Mouse (Mus musculus) heart, postnatal 0 days (tissue): ENCODE measurements around the gene Ano10. TPM values are rescaled to one million over a fixed set of nuclear protein-coding genes. Genes with fewer than 3 reads are reported as not detected.

ENCODE experiments used
- ATAC-seq: fragments of 200-750 bp; cut with Nextera tagmentation; 2 replicates; pipeline ENCODE4 v1.8.0; 2017; ENCODE audit warnings: low read depth, moderate number of reproducible peaks, moderate library complexity; ENCODE audit not compliant: insufficient read depth
- DNase-seq: peaks from one replicate; pipeline ENCODE4 v3.0.0-alpha.2; 2016; ENCODE audit warnings: low spot score
- H3K27ac ChIP-seq: fragments of 300-500 bp; sonication (generic); 2 replicates; pipeline ENCODE4 v1.5.1; 2014; ENCODE audit warnings: low read depth, mild to moderate bottlenecking
- H3K27me3 ChIP-seq: fragments of 300-500 bp; sonication (generic); 2 replicates; pipeline ENCODE4 v1.6.1; 2014; ENCODE audit warnings: low read length, mixed read lengths; ENCODE audit not compliant: control insufficient read depth, insufficient read depth
- H3K36me3 ChIP-seq: fragments of 300-500 bp; sonication (generic); replicated peaks from 2 replicates; pipeline ENCODE4 v1.6.1; 2014; ENCODE audit warnings: low read length, mixed read lengths; ENCODE audit not compliant: control insufficient read depth, insufficient read depth
- H3K4me1 ChIP-seq: fragments of 300-500 bp; sonication (generic); 2 replicates; pipeline ENCODE4 v1.6.1; 2014; ENCODE audit warnings: antibody characterized with exemption; ENCODE audit not compliant: control insufficient read depth, insufficient read depth
- H3K4me2 ChIP-seq: fragments of 300-500 bp; sonication (generic); 2 replicates; pipeline ENCODE4 v1.6.1; 2014; ENCODE audit warnings: low read depth, mild to moderate bottlenecking, low read length, moderate library complexity
- H3K4me3 ChIP-seq: fragments of 300-500 bp; sonication (generic); 2 replicates; pipeline ENCODE4 v1.5.1; 2014; ENCODE audit warnings: low read depth, low read length
- H3K9ac ChIP-seq: fragments of 300-500 bp; sonication (generic); replicated peaks from 2 replicates; pipeline ENCODE4 v1.6.1; 2014; ENCODE audit warnings: low read depth, low read length, mixed read lengths
- H3K9me3 ChIP-seq: fragments of 300-500 bp; sonication (generic); replicated peaks from 2 replicates; pipeline ENCODE4 v1.6.1; 2016; ENCODE audit warnings: low read length; ENCODE audit not compliant: control insufficient read depth
- CTCF ChIP-seq: IDR thresholded peaks from 2 replicates; pipeline ENCODE4 v1.5.1; 2016; ENCODE audit warnings: antibody characterized with exemption, control low read depth, low read depth
- EP300 ChIP-seq: IDR thresholded peaks from 2 replicates; pipeline ENCODE4 v1.6.1; 2016; ENCODE audit warnings: antibody characterized with exemption, low read depth
- WGBS: fragments of 180-500 bp; shearing (Covaris S2); extraction: QIAGEN DNeasy Blood & Tissue Kit; methylation state at CpG from one replicate; pipeline ENCODE4 v1.1.7; 2014; 5-methylcytosine and 5-hydroxymethylcytosine counted together
- polyA plus RNA-seq: library from polyadenylated mRNA; unstranded; fragments of >200 nt; fragmentation: Nextera tagmentation; extraction: Ambion mirVana; gene quantifications from 2 replicates; pipeline ENCODE4 v1.2.1, GENCODE M21; 2015
- total RNA-seq: library from RNA; depleted of rRNA; stranded (reverse); fragments of >200 nt; gene quantifications from 2 replicates; pipeline ENCODE4 v1.2.3, GENCODE M21; 2014; ENCODE audit warnings: low replicate concordance; rRNA removed

The Ano10 gene
- total RNA-seq (24.1 and 25.5 TPM in 2 replicates), polyA plus RNA-seq (21.0 and 21.3 TPM in 2 replicates)

DNA sequence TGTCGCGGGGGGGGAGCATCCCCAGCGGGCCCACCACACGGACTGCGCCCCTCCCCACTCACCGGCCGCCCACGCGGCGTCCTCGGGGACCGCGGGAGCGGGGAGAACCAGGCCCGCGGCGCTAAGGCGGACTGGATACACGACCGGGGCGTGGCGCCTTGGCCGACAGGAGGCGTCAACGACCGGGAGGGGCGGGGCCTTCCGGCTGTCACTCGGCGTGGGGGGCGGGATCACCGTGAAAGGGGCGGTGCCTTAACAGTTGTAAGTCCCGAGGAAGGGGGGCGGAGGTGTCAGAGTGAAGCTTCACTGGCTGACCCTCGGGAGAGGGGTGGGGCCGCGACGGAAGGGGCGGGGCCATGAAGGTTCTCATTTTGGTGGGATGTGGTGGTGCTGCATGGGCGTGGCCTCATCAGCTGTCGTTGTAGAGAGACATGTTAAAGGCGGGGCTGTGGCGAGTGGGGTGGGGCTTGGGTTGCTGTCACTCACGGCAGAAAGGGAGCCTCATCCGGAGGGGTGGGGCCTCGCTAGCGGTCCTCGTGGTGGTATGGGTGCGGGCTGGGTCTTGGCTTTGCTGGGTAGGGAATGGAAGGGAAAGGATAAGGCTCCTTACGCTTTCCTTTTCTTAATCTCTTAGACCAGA, at the start of gene Ano10:
Gene Ano10, minus strand, starts transcription at position 182 of the 640 bp plus-strand sequence.
- Histone ChIP-seq H3K4me1 (peaks cover 3% of the 10 kb centered on the region; the same call in 1 of the 2 replicates), H3K4me2 (peak within 1 kb of the TSS; percentile 80), H3K9ac (peak within 1 kb of the TSS; percentile 67), H3K27ac (peak within 1 kb of the TSS; percentile 59), H3K27me3 (no peaks in the 10 kb centered on the region), H3K4me3 (peak within 1 kb of the TSS; percentile 72), H3K9me3 (no peaks in the 10 kb centered on the region), H3K36me3 (no peaks in the 10 kb centered on the region)
- DNase-seq (peak; percentile 96), ATAC-seq (peak; percentile 96)
- TF ChIP-seq EP300, result no peak
- TF ChIP-seq CTCF, result peak; percentile 35
- under 1% methylated on average over 50 of the region's 51 CpGs for WGBS

GRCm38 (mm10) chr9:122343399-122343798, 49.2 kb upstream of the Ano10 start:
- 61% methylated on average over 7 of the region's 7 CpGs for WGBS
- no peak overlapping the region for H3K4me2 ChIP-seq
- no peak overlapping the region for H3K9ac ChIP-seq
- no peak overlapping the region for H3K27ac ChIP-seq
- H3K4me3 ChIP-seq, result no peak overlapping the region
- ATAC-seq (no peak), DNase-seq (no peak)
- no peaks in the 10 kb centered on the region for H3K4me1 ChIP-seq
- H3K27me3 ChIP-seq, result no peaks in the 10 kb centered on the region
- H3K36me3 ChIP-seq, result no peaks in the 10 kb centered on the region
- no peaks in the 10 kb centered on the region for H3K9me3 ChIP-seq
- TF ChIP-seq CTCF (no peak), EP300 (no peak)

GRCm38 (mm10) chr9:122339972-122340371, 45.7 kb upstream of the Ano10 start:
- ATAC-seq, result no peak
- no peak overlapping the region for H3K27ac ChIP-seq
- no peaks in the 10 kb centered on the region for H3K4me1 ChIP-seq
- no peak for TF ChIP-seq EP300
- TF ChIP-seq CTCF, result no peak
- no peaks in the 10 kb centered on the region for H3K36me3 ChIP-seq
- no peak overlapping the region for H3K4me3 ChIP-seq
- H3K27me3 ChIP-seq, result no peaks in the 10 kb centered on the region
- no peak overlapping the region for H3K4me2 ChIP-seq
- 50% methylated on average over 5 of the region's 5 CpGs for WGBS
- no peak overlapping the region for H3K9ac ChIP-seq
- no peak for DNase-seq
- no peaks in the 10 kb centered on the region for H3K9me3 ChIP-seq

- ATAC-seq, result no peak
- no peaks in the 10 kb centered on the region for H3K27me3 ChIP-seq
- no peak overlapping the region for H3K4me3 ChIP-seq
- no peaks in the 10 kb centered on the region for H3K36me3 ChIP-seq
- WGBS, result 37% methylated on average over 8 of the region's 8 CpGs
- DNase-seq, result no peak
- H3K4me1 ChIP-seq, result no peaks in the 10 kb centered on the region
- TF ChIP-seq CTCF (no peak), EP300 (no peak)
- no peak overlapping the region for H3K9ac ChIP-seq
- H3K4me2 ChIP-seq, result no peak overlapping the region
- no peak overlapping the region for H3K27ac ChIP-seq
- no peaks in the 10 kb centered on the region for H3K9me3 ChIP-seq
Measured at GRCm38 (mm10) chr9:122337510-122337931, 43.3 kb upstream of the Ano10 start.

DNA sequence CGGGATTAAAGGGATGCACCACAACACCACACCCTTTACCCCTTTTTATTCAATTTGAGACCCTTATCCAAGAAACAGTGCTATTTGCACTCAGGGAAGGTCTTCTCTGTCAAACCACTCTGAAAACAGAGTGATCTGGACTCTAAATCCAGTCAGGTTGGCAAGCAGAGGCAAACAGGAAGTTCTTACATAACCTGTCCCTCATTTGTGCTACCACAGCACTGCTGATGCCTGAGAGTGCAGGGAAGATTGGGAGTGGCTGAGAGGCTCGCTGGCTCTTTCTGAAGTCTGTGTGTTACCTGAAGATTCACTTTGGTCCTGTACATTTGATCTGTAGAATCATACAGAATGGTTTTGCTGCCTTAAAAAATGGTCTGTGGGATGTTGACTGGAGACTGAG, 42.5 kb upstream of the Ano10 start:
- DNase-seq (no peak), ATAC-seq (no peak)
- H3K27ac ChIP-seq, result no peak overlapping the region
- TF ChIP-seq CTCF, result no peak
- no peak for TF ChIP-seq EP300
- no peaks in the 10 kb centered on the region for H3K9me3 ChIP-seq
- no peaks in the 10 kb centered on the region for H3K4me1 ChIP-seq
- no peak overlapping the region for H3K4me2 ChIP-seq
- H3K4me3 ChIP-seq, result no peak overlapping the region
- WGBS, result 59% methylated on average over 2 of the region's 2 CpGs
- H3K9ac ChIP-seq, result no peak overlapping the region
- H3K36me3 ChIP-seq, result no peaks in the 10 kb centered on the region
- H3K27me3 ChIP-seq, result no peaks in the 10 kb centered on the region

GRCm38 (mm10) chr9:122328199-122328598, 34.0 kb upstream of the Ano10 start:
- ATAC-seq, result no peak
- H3K27me3 ChIP-seq, result no peaks in the 10 kb centered on the region
- no peak for TF ChIP-seq EP300
- TF ChIP-seq CTCF, result no peak
- WGBS, result 60% methylated on average over 3 of the region's 3 CpGs
- no peaks in the 10 kb centered on the region for H3K4me1 ChIP-seq
- no peak overlapping the region for H3K4me2 ChIP-seq
- DNase-seq, result no peak
- no peaks in the 10 kb centered on the region for H3K9me3 ChIP-seq
- H3K36me3 ChIP-seq, result no peaks in the 10 kb centered on the region
- no peak overlapping the region for H3K27ac ChIP-seq
- H3K4me3 ChIP-seq, result no peak overlapping the region
- H3K9ac ChIP-seq, result no peak overlapping the region
